Mouse (Mus musculus) forebrain, embryonic 14.5 days (tissue): ENCODE data around the gene Lao1. TPM values are rescaled to one million over a fixed set of nuclear protein-coding genes. Genes with fewer than 3 reads are reported as not detected.

Experiments used
- ATAC-seq: fragments of 200-750 bp; cut with Nextera tagmentation; 2 replicates; pipeline ENCODE4 v1.8.0; 2017; ENCODE audit warnings: mild to moderate bottlenecking, moderate library complexity
- DNase-seq: peaks from one replicate; pipeline ENCODE4 v3.0.0-alpha.2; 2015; ENCODE audit warnings: low spot score
- H3K27ac ChIP-seq: fragments of 300-500 bp; sonication (generic); 2 replicates; pipeline ENCODE4 v1.5.1; 2014; ENCODE audit warnings: low read depth, mild to moderate bottlenecking, control low read depth, low read length, moderate library complexity
- H3K27me3 ChIP-seq: fragments of 300-500 bp; sonication (generic); replicated peaks from 2 replicates; pipeline ENCODE4 v1.6.1; 2014; ENCODE audit warnings: low read length, control low read depth, mixed read lengths; ENCODE audit not compliant: control insufficient read depth, insufficient read depth
- H3K36me3 ChIP-seq: fragments of 300-500 bp; sonication (generic); 2 replicates; pipeline ENCODE4 v1.6.1; 2014; ENCODE audit warnings: low read length, control low read depth; ENCODE audit not compliant: control insufficient read depth, insufficient read depth
- H3K4me1 ChIP-seq: fragments of 300-500 bp; sonication (generic); 2 replicates; pipeline ENCODE4 v1.6.1; 2014; ENCODE audit warnings: antibody characterized with exemption, low read length, control low read depth; ENCODE audit not compliant: control insufficient read depth, insufficient read depth
- H3K4me2 ChIP-seq: fragments of 300-500 bp; sonication (generic); 2 replicates; pipeline ENCODE4 v1.6.1; 2014; ENCODE audit warnings: mild to moderate bottlenecking, control low read depth, low read length
- H3K4me3 ChIP-seq: fragments of 300-500 bp; sonication (generic); 2 replicates; pipeline ENCODE4 v1.5.1; 2014; ENCODE audit warnings: low read depth, low read length, control low read depth
- H3K9ac ChIP-seq: fragments of 300-500 bp; sonication (generic); 2 replicates; pipeline ENCODE4 v1.6.1; 2014; ENCODE audit warnings: mild to moderate bottlenecking, low read length, control low read depth, moderate library complexity
- H3K9me3 ChIP-seq: fragments of 300-500 bp; sonication (generic); replicated peaks from 2 replicates; pipeline ENCODE4 v1.6.1; 2016; ENCODE audit warnings: low read length, control low read depth, mixed read lengths; ENCODE audit not compliant: control insufficient read depth
- WGBS: fragments of 180-500 bp; shearing (Covaris S2); extraction: QIAGEN DNeasy Blood & Tissue Kit; methylation state at CpG from one replicate; pipeline ENCODE4 v1.1.7; 2014; 5-methylcytosine and 5-hydroxymethylcytosine counted together
- polyA plus RNA-seq: library from polyadenylated mRNA; unstranded; fragments of >200 nt; fragmentation: Nextera tagmentation; extraction: Ambion mirVana; gene quantifications from 2 replicates; pipeline ENCODE4 v1.2.1, GENCODE M21; 2014

Gene Lao1
- polyA plus RNA-seq, 1 experiment from 2014 or later, result 0.11 TPM

- DNase-seq, result no peak
- WGBS, result 35% methylated on average over 12 of the region's 12 CpGs
- Histone ChIP-seq H3K4me1 (no peaks in the 10 kb centered on the region), H3K4me3 (no peak overlapping the region), H3K27ac (no peak overlapping the region), H3K9me3 (0 out of 2 replicates have a peak, but pooled peaks cover 2% of the 10 kb centered on the region), H3K27me3 (no peaks in the 10 kb centered on the region), H3K9ac (no peak overlapping the region), H3K4me2 (no peak overlapping the region), H3K36me3 (no peaks in the 10 kb centered on the region)
- ATAC-seq, result no peak
Observed at GRCm38 (mm10) chr4:118989331-118989730, 28.0 kb downstream of the Lao1 start.

- WGBS, result 24% methylated on average over 4 of the region's 4 CpGs
- no peak for ATAC-seq
Observed at GRCm38 (mm10) chr4:118991797-118992196, 30.4 kb downstream of the Lao1 start.

GRCm38 (mm10) chr4:118997127-118997542 is 35.8 kb downstream of the Lao1 start:
- WGBS, result 90% methylated on average over 14 of the region's 14 CpGs
- H3K4me1 ChIP-seq, result no peaks in the 10 kb centered on the region
- no peak overlapping the region for H3K9ac ChIP-seq
- no peaks in the 10 kb centered on the region for H3K27me3 ChIP-seq
- H3K4me2 ChIP-seq, result no peak overlapping the region
- no peak overlapping the region for H3K4me3 ChIP-seq
- no peak for DNase-seq
- ATAC-seq, result no peak
- 0 out of 2 replicates have a peak, but pooled peaks cover 4% of the 10 kb centered on the region for H3K9me3 ChIP-seq
- H3K27ac ChIP-seq, result no peak overlapping the region
- no peaks in the 10 kb centered on the region for H3K36me3 ChIP-seq

More at GRCm38 (mm10) chr4:118991797-118992196, 30.4 kb downstream of the Lao1 start:
- no peak overlapping the region for H3K4me3 ChIP-seq
- no peak overlapping the region for H3K9ac ChIP-seq
- H3K27ac ChIP-seq, result no peak overlapping the region
- no peaks in the 10 kb centered on the region for H3K4me1 ChIP-seq
- H3K4me2 ChIP-seq, result no peak overlapping the region
- peak; percentile 61 for DNase-seq
- no peaks in the 10 kb centered on the region for H3K36me3 ChIP-seq
- 0 out of 2 replicates have a peak, but pooled peaks cover 4% of the 10 kb centered on the region for H3K9me3 ChIP-seq
- H3K27me3 ChIP-seq, result no peaks in the 10 kb centered on the region

GRCm38 (mm10) chr4:118999691-119000486 is 38.5 kb downstream of the Lao1 start:
- 66% methylated on average over 19 of the region's 19 CpGs for WGBS
- Histone ChIP-seq H3K9ac (no peak overlapping the region), H3K9me3 (no peaks in the 10 kb centered on the region), H3K36me3 (no peaks in the 10 kb centered on the region), H3K27me3 (no peaks in the 10 kb centered on the region), H3K4me3 (no peak overlapping the region), H3K4me1 (no peaks in the 10 kb centered on the region), H3K27ac (no peak overlapping the region), H3K4me2 (no peak overlapping the region)
- ATAC-seq (no peak), DNase-seq (no peak)

- no peaks in the 10 kb centered on the region for H3K36me3 ChIP-seq
- no peaks in the 10 kb centered on the region for H3K4me1 ChIP-seq
- H3K27ac ChIP-seq, result no peak overlapping the region
- no peak overlapping the region for H3K4me2 ChIP-seq
- H3K27me3 ChIP-seq, result no peaks in the 10 kb centered on the region
- DNase-seq (no peak), ATAC-seq (no peak)
- H3K9me3 ChIP-seq, result no peaks in the 10 kb centered on the region
- H3K4me3 ChIP-seq, result no peak overlapping the region
- 70% methylated on average over 10 of the region's 10 CpGs for WGBS
- no peak overlapping the region for H3K9ac ChIP-seq
Observed at GRCm38 (mm10) chr4:119001696-119002095, 40.3 kb downstream of the Lao1 start.

GRCm38 (mm10) chr4:119002512-119002911 is 41.1 kb downstream of the Lao1 start:
- no peak for DNase-seq
- Histone ChIP-seq H3K27ac (no peak overlapping the region), H3K27me3 (no peaks in the 10 kb centered on the region), H3K4me2 (no peak overlapping the region), H3K36me3 (no peaks in the 10 kb centered on the region), H3K9me3 (no peaks in the 10 kb centered on the region), H3K4me3 (no peak overlapping the region), H3K4me1 (no peaks in the 10 kb centered on the region), H3K9ac (no peak overlapping the region)
- ATAC-seq, result no peak
- WGBS, result 81% methylated on average over 3 of the region's 3 CpGs

GRCm38 (mm10) chr4:119004178-119004577 is 42.8 kb downstream of the Lao1 start:
- H3K27me3 ChIP-seq, result no peaks in the 10 kb centered on the region
- H3K4me3 ChIP-seq, result no peak overlapping the region
- DNase-seq (peak; percentile 37), ATAC-seq (no peak)
- H3K4me1 ChIP-seq, result no peaks in the 10 kb centered on the region
- H3K4me2 ChIP-seq, result no peak overlapping the region
- H3K9ac ChIP-seq, result no peak overlapping the region
- H3K36me3 ChIP-seq, result no peaks in the 10 kb centered on the region
- WGBS, result 69% methylated on average over 3 of the region's 3 CpGs
- no peaks in the 10 kb centered on the region for H3K9me3 ChIP-seq
- no peak overlapping the region for H3K27ac ChIP-seq

GRCm38 (mm10) chr4:119004613-119005339 is 43.4 kb downstream of the Lao1 start:
- DNase-seq, result peak; percentile 89
- peak; percentile 73 for ATAC-seq
- Histone ChIP-seq H3K4me1 (no peaks in the 10 kb centered on the region), H3K9ac (no peak overlapping the region), H3K27me3 (no peaks in the 10 kb centered on the region), H3K4me3 (no peak overlapping the region), H3K27ac (no peak overlapping the region), H3K9me3 (no peaks in the 10 kb centered on the region), H3K36me3 (no peaks in the 10 kb centered on the region), H3K4me2 (no peak overlapping the region)
- 47% methylated on average over 7 of the region's 7 CpGs for WGBS

- no peaks in the 10 kb centered on the region for H3K27me3 ChIP-seq
- no peaks in the 10 kb centered on the region for H3K9me3 ChIP-seq
- H3K27ac ChIP-seq, result no peak overlapping the region
- 79% methylated on average over 6 of the region's 6 CpGs for WGBS
- no peaks in the 10 kb centered on the region for H3K36me3 ChIP-seq
- no peak for ATAC-seq
- DNase-seq, result no peak
- no peak overlapping the region for H3K4me2 ChIP-seq
- no peak overlapping the region for H3K4me3 ChIP-seq
- H3K4me1 ChIP-seq, result no peaks in the 10 kb centered on the region
- no peak overlapping the region for H3K9ac ChIP-seq
Observed at GRCm38 (mm10) chr4:119007602-119008001, 46.2 kb downstream of the Lao1 start.
